Mouse (Mus musculus) testis, adult 10 weeks (tissue): ENCODE data around the gene Il15. TPM values are rescaled to one million over a fixed set of nuclear protein-coding genes. Genes with fewer than 3 reads are reported as not detected.

Experiments
- polyA plus RNA-seq: library from polyadenylated mRNA; stranded (reverse); fragments of 350-450 nt; fragmentation: Illumina TruSeq; extraction: RNeasy Lipid Tissue Mini Kit (QIAGEN cat#74804); gene quantifications from one replicate; pipeline ENCODE4 v1.2.3, GENCODE M21; 2014; ENCODE audit warnings: low read depth, low replicate concordance

The Il15 gene
- 0.81 TPM for polyA plus RNA-seq

GRCm38 (mm10) chr8:82402686-82403330 lies at the start of gene Il15:
Il15 (minus strand) TSS chr8:82403222.

